Mouse (Mus musculus): ENCODE data around the gene Ntpcr.

GRCm38 (mm10) chr8:125741855-125742254, 12.1 kb downstream of the Ntpcr start:
- TF ChIP-seq CTCF (IDR thresholded peaks at IDR 0.05; ENCODE audit: low read depth) (no peak), EP300 (IDR thresholded peaks at IDR 0.05; ENCODE audit: low read depth) (no peak)
